Mouse (Mus musculus): ENCODE results near the gene Fstl4.

Gene Fstl4

GRCm38 (mm10) chr11:53024403-53024802 lies 260.0 kb downstream of the Fstl4 start:
- no peak for DNase-seq (ENCODE audit: low spot score)

DNA sequence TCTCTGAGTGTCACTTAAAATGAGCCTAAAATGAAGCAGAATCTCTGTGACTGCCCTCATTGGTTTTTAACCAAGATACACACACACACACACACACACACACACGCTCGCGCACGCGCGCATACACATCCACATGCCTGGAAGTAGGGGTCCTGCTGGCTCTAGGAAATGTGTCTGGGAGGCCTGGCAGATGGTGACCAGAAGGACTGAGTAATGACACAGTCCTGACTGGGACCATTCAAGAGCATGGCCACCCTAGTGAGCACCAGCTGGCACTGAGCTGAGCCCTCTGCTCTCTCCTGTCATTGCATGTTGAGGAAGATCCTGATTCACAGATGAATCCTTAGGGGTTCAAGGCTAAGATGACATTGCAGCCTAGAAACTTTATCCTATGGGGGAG lies 261.3 kb downstream of the Fstl4 start:
- DNase-seq (ENCODE audit: low spot score) = no peak

DNA sequence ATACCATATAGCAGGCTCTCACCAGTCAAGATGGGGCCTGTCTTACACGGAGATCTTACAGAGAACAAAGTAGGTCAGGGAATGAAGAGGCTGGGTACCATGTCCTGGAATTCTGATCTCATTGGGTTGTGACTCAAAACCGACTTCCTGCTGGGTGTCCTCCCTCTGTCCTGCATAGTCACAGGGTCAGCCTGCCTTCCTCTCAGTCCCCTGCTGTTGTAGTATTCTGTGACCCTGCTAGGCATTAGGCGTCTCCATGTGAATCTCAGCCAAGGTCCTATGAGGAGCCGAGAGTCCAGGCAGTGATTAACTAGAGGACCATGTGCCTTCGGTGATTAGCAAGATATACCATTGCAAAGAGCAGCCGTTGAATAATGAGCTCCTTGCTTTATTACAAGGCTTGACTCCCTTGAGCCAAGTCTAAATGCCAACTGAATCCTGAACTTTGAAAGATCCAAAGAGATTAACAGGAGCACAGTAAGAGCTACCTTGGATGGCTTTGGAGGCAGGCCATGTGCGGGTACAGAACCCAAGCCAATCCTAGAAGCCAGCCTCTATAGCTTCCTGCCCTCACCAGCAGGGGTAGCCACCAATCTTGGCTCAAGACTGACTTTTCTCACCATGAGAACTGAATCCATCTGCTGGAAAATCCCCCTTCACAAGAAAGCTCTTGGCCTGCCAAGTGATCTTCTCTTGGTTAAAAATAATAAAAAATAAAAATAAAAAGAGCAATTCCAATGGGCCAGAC lies 264.2 kb downstream of the Fstl4 start:
- no peak for DNase-seq (ENCODE audit: low spot score)

- no peak for DNase-seq (ENCODE audit: low spot score)
These were observed 267.3 kb downstream of the Fstl4 start for GRCm38 (mm10) chr11:53031777-53032176.

DNA sequence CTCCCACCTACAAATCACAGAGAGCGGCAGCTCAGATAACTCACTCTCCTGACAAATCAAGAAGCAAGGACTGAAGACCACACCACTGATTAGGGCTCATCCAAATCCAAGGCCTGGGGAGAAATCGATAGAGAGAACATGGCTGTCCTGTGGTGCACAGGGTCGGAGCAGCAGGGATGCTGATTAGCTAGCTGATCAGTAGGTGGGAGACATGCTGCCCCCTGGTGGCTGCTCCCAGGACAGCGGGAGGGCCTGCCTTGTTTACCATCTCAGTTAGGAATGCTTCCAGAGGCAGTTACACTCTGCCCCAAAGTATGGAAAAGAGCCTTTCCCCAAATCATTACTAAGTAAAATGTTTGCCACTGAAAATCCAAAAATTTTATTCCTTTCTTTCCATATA lies 267.9 kb downstream of the Fstl4 start:
- DNase-seq (ENCODE audit: low spot score) = peak; percentile 79

DNA sequence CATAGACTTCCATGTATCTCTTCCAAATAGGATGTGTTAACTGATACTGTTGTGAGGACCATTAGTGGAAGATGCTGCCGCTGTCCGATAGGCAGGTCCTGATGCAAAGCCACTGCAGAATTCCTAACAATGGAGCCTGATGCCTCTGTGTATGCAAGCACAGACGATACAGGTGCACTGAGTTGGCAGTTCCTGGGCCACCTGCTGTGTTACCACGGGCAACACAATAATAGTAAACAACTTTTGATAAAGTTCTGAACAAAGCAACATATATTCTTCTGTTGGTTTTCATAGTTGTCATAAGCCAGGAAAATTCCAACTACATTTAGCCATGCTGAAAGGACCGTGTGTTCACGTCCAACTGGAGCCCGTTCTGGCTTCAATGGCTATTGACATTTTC lies 271.0 kb downstream of the Fstl4 start:
- DNase-seq (ENCODE audit: low spot score) = no peak

- no peak for DNase-seq (ENCODE audit: low spot score)
These were observed 282.4 kb downstream of the Fstl4 start for GRCm38 (mm10) chr11:53046850-53047249.

DNA sequence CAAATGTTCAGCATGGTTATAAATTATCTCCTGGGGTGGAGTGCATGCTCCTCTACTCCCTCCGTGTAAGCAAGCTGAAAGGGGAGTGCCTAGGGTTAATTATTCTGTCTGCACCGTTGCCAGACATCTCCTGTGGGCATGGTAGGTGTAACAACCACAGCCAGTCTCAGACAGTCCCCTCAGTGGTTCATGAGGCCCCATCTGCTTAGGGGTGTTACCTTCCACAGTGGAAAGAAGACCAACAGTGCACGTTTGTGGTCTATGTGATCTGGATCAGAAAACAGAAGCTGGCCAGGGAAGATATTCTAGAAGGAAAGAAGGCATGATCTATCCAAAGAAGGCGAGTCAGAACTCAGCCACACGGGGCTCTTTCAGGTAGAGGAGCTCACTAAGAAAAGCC lies 289.7 kb downstream of the Fstl4 start:
- no peak for DNase-seq (ENCODE audit: low spot score)

DNA sequence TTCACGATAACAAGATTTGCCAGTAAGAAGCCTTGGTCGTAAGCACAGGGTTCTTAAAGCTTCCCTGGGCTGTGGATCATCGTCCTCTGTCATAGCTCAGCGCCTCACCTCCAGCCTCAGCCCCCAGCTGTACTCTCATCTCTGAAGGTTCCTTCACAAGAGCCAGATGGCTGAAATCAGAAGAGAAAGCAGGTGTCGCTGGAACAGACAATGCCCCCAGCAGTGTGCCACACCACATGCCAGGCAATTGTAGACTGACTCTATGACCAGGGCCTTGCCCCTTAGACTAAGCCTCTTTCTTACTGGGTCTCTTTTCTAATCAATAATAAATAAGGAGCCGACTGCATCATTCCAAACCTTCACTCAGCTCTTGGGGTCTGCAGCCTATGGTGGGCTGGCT lies 291.5 kb downstream of the Fstl4 start:
- DNase-seq (ENCODE audit: low spot score) = no peak

GRCm38 (mm10) chr11:53056781-53057180 lies 292.3 kb downstream of the Fstl4 start:
- DNase-seq (ENCODE audit: low spot score) = no peak

DNA sequence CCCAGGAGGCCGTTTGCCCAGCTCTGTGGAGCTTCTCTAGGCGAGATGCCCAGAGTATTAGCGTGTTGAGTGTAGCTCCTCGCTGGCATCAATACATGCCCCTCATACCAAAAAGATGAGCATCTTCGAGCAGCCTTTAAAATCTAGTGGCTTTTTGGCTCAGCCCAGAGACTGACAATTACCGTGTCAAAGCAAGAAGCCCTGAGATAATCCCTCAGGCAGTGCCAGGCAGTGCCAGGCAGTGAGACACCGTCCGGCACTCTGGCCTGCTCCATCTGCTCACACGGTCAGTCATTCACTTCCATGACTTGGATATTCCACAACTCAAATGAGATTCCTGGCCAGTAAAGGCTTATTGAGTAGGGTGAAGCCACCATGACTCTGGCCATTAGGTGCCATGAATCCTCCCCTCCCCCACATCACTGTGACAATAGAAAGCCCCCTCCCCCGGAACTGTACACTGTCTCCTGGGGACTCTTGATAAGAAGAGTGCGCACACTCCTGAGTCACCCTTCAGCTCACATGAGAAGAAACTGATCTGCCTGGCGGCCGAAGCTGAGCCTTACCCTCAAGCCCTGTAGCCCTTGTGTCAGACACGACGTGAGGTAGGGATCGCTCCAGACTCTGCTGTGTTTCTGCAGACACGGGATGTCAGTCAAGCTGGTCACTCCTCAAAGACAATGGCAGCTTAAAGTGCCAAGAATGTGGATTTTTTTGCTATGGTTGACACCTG lies 293.6 kb downstream of the Fstl4 start:
- no peak for DNase-seq (ENCODE audit: low spot score)

GRCm38 (mm10) chr11:53058557-53058956 lies 294.1 kb downstream of the Fstl4 start:
- DNase-seq (ENCODE audit: low spot score) = no peak

GRCm38 (mm10) chr11:53067699-53068478 lies 303.5 kb downstream of the Fstl4 start:
- DNase-seq (ENCODE audit: low spot score) = no peak

GRCm38 (mm10) chr11:53068479-53069065 lies 304.1 kb downstream of the Fstl4 start:
- DNase-seq (ENCODE audit: low spot score) = no peak

GRCm38 (mm10) chr11:53069751-53070150 lies 305.3 kb downstream of the Fstl4 start:
- no peak for DNase-seq (ENCODE audit: low spot score)

DNA sequence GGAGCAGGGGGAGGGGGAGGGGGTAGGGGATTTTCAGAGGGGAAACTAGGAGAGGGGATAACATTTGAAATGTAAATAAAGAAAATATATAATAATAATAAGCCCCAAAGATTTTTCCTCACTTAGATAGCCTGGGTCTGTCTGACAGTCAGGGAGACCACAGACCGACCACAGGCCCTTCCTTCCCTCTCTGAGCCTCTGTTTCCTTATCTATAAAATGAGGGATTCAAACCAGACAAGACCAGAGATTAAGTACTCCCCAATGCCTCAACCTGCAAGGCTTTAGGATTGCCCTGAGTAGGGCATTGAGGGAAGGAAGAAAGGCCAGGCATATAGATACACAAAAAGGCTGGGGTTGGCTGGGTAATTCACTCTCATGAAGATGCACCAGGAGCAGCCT lies 307.2 kb downstream of the Fstl4 start:
- DNase-seq (ENCODE audit: low spot score) = no peak

DNA sequence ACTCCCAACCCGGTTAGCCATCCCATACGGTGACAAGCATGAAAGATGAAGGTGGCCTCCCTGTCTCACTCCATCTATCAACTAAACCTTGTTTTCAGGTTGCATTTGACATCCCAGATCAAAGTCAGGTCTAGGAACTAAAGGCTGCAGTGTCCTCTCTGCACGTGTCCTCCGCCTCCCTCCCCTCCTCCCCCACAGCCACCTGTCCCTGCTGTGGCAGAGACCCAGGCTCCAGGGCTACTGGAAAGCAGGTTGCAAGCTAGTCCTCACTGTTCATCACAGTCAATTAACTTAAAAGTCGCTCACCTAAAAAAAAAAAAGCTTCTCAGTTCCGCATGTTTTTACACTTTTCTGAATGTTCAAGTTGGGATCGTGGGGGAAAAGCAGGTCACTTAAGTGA lies 313.2 kb downstream of the Fstl4 start:
- no peak for DNase-seq (ENCODE audit: low spot score)

GRCm38 (mm10) chr11:53078419-53079334 lies 314.2 kb downstream of the Fstl4 start:
- no peak for DNase-seq (ENCODE audit: low spot score)

- DNase-seq (ENCODE audit: low spot score) = no peak
These were observed 316.9 kb downstream of the Fstl4 start for GRCm38 (mm10) chr11:53081310-53081709.

DNA sequence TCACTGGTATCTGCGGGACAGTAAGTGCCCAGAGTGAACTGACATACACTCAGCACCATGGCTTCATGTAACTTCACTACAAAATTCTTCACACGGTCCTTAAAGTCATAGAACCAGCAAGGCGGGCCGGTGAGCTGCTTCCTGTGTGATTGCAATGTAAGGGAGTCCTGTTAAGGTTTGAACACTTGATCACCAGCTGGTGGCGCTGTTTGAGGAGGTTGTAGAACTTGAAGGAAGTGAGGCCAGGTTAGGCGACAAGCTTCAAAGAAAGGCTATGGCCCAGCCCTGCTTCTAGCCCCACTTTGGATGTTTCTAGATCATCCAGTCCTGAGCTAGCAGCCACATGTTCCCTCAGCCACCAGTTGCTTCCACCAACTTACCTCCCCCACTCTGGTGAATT lies 320.9 kb downstream of the Fstl4 start:
- peak; percentile 14 for DNase-seq (ENCODE audit: low spot score)

DNA sequence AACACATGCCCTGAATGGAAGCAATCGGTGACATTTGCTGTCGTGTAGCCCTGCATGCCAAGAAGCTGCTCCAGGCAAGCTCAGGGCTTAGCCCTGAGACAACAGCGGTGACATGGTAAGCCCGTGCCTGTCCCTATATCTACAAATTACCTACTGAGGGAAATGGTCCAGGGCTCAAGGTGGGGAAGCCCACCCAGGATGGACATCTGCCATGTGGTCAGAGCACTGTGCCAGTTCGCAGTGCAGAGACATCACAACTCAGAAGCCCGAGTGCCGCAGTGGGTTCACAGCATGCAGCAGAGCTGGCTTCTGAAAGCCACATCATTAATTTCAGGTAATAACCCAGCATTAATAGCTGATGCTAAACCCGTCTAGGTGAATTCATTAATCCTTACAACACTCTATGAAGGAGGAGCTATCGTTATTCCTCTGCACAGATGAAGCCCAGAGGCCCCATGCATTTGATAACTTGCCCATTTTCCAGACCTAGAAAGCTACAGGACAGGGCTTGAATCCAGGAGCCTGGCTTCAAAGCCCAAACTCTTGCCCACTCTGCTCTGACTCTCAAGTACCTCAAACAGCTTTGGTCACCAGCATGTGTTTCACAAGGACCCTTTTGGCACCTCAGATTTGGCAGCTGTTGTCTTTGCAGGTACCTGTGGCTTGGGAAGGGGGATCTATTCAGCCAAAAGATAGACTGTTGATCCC lies 321.6 kb downstream of the Fstl4 start:
- no peak for DNase-seq (ENCODE audit: low spot score)
